Mouse (Mus musculus) hindbrain, embryonic 16.5 days (tissue): ENCODE measurements at regions not wholly inside any gene's neighbourhood (a gene's known extent, or its start where the extent isn't known, plus 50 kb on each side); places are given as distances from the start of the nearest gene placed in this dataset. TPM values are rescaled to one million over a fixed set of nuclear protein-coding genes. Genes with fewer than 3 reads are reported as not detected.

Experiments
- ATAC-seq: fragments of 200-750 bp; cut with Nextera tagmentation; 2 replicates; pipeline ENCODE4 v1.8.0; 2017; ENCODE audit warnings: moderate TSS enrichment, moderate library complexity
- H3K27ac ChIP-seq: fragments of 300-500 bp; sonication (generic); 2 replicates; pipeline ENCODE4 v1.5.1; 2014; ENCODE audit warnings: low read depth, mild to moderate bottlenecking, control low read depth, low read length, moderate library complexity
- H3K27me3 ChIP-seq: fragments of 300-500 bp; sonication (generic); replicated peaks from 2 replicates; pipeline ENCODE4 v1.6.1; 2014; ENCODE audit warnings: low read length; ENCODE audit not compliant: control insufficient read depth, insufficient read depth
- H3K36me3 ChIP-seq: fragments of 300-500 bp; sonication (generic); 2 replicates; pipeline ENCODE4 v1.6.1; 2014; ENCODE audit warnings: mild to moderate bottlenecking, low read length, moderate library complexity, mixed read lengths; ENCODE audit not compliant: control insufficient read depth, insufficient read depth
- H3K4me1 ChIP-seq: fragments of 300-500 bp; sonication (generic); 2 replicates; pipeline ENCODE4 v1.6.1; 2014; ENCODE audit warnings: low read depth, low read length; ENCODE audit not compliant: control insufficient read depth, insufficient read depth
- H3K4me2 ChIP-seq: fragments of 300-500 bp; sonication (generic); 2 replicates; pipeline ENCODE4 v1.6.1; 2014; ENCODE audit warnings: mild to moderate bottlenecking, low read length, control low read depth, moderate library complexity
- H3K4me3 ChIP-seq: fragments of 300-500 bp; sonication (generic); 2 replicates; pipeline ENCODE4 v1.5.1; 2014; ENCODE audit warnings: mild to moderate bottlenecking, low read length, control low read depth, moderate library complexity
- H3K9ac ChIP-seq: fragments of 300-500 bp; sonication (generic); 2 replicates; pipeline ENCODE4 v1.6.1; 2014; ENCODE audit warnings: low read depth, mild to moderate bottlenecking, control low read depth, low read length, moderate library complexity
- H3K9me3 ChIP-seq: fragments of 300-500 bp; sonication (generic); 2 replicates; pipeline ENCODE4 v1.6.1; 2014; ENCODE audit warnings: mild to moderate bottlenecking, low read length, moderate library complexity; ENCODE audit not compliant: control insufficient read depth
- WGBS: fragments of 180-500 bp; shearing (Covaris S2); extraction: QIAGEN DNeasy Blood & Tissue Kit; methylation state at CpG from one replicate; pipeline ENCODE4 v1.1.7; 2014; 5-methylcytosine and 5-hydroxymethylcytosine counted together
- microRNA-seq: library from miRNA; unstranded; fragments of <30 nt; microRNA quantifications from one replicate; pipeline ENCODE4, GENCODE M21; 2017

GRCm38 (mm10) chr11:92018419-92018818, 441.1 kb upstream of the Kif2b start:
- Histone ChIP-seq H3K27me3 (no peaks in the 10 kb centered on the region), H3K36me3 (no peaks in the 10 kb centered on the region), H3K4me3 (no peak overlapping the region), H3K9me3 (no peaks in the 10 kb centered on the region; the same call in 1 of the 2 replicates), H3K9ac (no peak overlapping the region), H3K4me2 (no peak overlapping the region), H3K4me1 (no peaks in the 10 kb centered on the region), H3K27ac (no peak overlapping the region)
- WGBS, result 85% methylated on average over 3 of the region's 3 CpGs
- no peak for ATAC-seq

- H3K4me2 ChIP-seq, result no peak overlapping the region
- no peaks in the 10 kb centered on the region for H3K27me3 ChIP-seq
- no peak for ATAC-seq
- H3K36me3 ChIP-seq, result no peaks in the 10 kb centered on the region
- WGBS, result 79% methylated on average over 3 of the region's 3 CpGs
- H3K4me3 ChIP-seq, result no peak overlapping the region
- H3K9me3 ChIP-seq, result no peaks in the 10 kb centered on the region
- no peak overlapping the region for H3K27ac ChIP-seq
- H3K4me1 ChIP-seq, result no peaks in the 10 kb centered on the region
- H3K9ac ChIP-seq, result no peak overlapping the region
Measured at GRCm38 (mm10) chr11:92011284-92011683, 433.9 kb upstream of the Kif2b start.

GRCm38 (mm10) chr11:91995524-91995923, 418.2 kb upstream of the Kif2b start:
- H3K27me3 ChIP-seq, result no peaks in the 10 kb centered on the region
- H3K4me2 ChIP-seq, result no peak overlapping the region
- ATAC-seq, result no peak
- no peak overlapping the region for H3K27ac ChIP-seq
- 83% methylated on average over 2 of the region's 2 CpGs for WGBS
- H3K4me1 ChIP-seq, result no peaks in the 10 kb centered on the region
- H3K4me3 ChIP-seq, result no peak overlapping the region
- no peaks in the 10 kb centered on the region for H3K9me3 ChIP-seq
- no peak overlapping the region for H3K9ac ChIP-seq
- H3K36me3 ChIP-seq, result no peaks in the 10 kb centered on the region

GRCm38 (mm10) chr11:91969531-91969930, 392.2 kb upstream of the Kif2b start:
- no peaks in the 10 kb centered on the region for H3K9me3 ChIP-seq
- H3K4me1 ChIP-seq, result no peaks in the 10 kb centered on the region
- WGBS, result 97% methylated on average over 2 of the region's 2 CpGs
- H3K36me3 ChIP-seq, result no peaks in the 10 kb centered on the region
- H3K4me3 ChIP-seq, result no peak overlapping the region
- no peak overlapping the region for H3K9ac ChIP-seq
- H3K27ac ChIP-seq, result no peak overlapping the region
- ATAC-seq, result no peak
- H3K27me3 ChIP-seq, result no peaks in the 10 kb centered on the region
- H3K4me2 ChIP-seq, result no peak overlapping the region

GRCm38 (mm10) chr11:91944336-91944735, 367.0 kb upstream of the Kif2b start:
- no peak overlapping the region for H3K4me2 ChIP-seq
- no peaks in the 10 kb centered on the region for H3K27me3 ChIP-seq

More at GRCm38 (mm10) chr11:91944336-91944735, 367.0 kb upstream of the Kif2b start:
- no peaks in the 10 kb centered on the region for H3K9me3 ChIP-seq
- H3K9ac ChIP-seq, result no peak overlapping the region
- H3K27ac ChIP-seq, result no peak overlapping the region
- no peaks in the 10 kb centered on the region for H3K36me3 ChIP-seq
- H3K4me1 ChIP-seq, result no peaks in the 10 kb centered on the region
- no peak overlapping the region for H3K4me3 ChIP-seq
- WGBS, result 91% methylated on average over 2 of the region's 2 CpGs
- ATAC-seq, result no peak

Small RNA genes lying in the stretch of these regions (microRNA-seq; reads per million reads assigned to microRNA genes)
- not detected for gene Gm22702
